Mouse (Mus musculus): ENCODE measurements at regions not wholly inside any gene's neighbourhood (a gene's known extent, or its start where the extent isn't known, plus 50 kb on each side); places are given as distances from the start of the nearest gene placed in this dataset.

DNA sequence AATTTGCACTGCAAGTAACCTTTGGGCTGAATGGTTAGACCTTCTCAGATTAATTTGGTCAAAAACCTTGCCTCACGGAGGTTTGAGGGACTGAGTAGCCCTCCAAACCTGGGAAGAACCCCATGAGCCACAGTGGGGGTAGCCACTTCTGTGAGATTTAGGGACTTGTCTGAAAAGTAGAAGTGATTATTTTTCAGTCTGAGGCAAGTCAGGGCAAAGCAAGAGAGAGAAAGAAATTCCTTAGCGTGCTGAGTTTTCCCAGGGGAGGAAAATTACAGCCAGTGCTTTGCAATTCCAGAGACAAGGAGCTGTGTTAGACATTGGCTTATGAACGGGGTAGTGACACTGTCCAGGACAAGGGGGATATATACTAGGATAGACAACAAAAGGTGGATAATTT lies 1962.1 kb upstream of the Lrrc6 start:
- intact Hi-C loops (cut with DNase I) = no loop called here
- no peak for DNase-seq

DNA sequence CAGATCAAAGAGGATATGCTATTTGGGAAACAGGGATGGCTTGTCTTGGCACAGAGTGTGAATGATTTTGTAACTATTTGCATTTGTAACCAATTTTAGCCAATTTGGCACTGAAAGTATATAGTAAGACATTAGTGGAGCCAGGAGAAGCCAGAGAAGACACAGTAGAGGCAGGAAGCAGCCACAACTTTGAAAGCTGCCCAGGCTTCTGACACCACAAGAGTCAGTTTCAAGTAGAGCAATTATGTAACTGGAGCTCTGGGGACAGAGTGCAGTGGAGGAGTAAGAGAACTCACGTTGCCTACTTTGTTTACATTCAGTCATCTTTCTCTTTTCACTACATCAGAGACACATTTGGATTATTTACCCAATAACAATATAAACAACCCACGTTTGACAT lies 1956.5 kb upstream of the Lrrc6 start:
- intact Hi-C loops (cut with DNase I) = no loop called here
- DNase-seq = no peak

DNA sequence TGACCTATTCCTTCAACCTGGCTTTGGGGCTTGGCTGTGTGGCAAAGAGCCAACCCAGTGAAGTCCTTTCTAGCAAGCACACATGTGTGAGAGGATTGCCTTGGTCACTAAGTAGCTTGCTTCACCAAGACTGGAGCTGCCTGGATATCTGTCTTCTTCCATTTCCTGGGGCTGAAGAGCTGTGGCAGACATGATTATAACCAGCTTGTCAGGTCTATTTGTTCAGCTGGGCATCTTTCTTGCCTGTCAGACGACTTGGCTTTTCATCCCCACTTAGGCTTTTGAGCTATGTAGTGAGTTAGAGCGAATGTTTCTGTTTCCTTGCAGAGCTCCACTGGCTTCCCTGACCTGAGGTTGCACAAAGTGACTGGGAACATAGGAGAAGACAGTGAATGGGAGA lies 1951.3 kb upstream of the Lrrc6 start:
- no peak for DNase-seq
- intact Hi-C loops (cut with DNase I) = no loop called here

DNA sequence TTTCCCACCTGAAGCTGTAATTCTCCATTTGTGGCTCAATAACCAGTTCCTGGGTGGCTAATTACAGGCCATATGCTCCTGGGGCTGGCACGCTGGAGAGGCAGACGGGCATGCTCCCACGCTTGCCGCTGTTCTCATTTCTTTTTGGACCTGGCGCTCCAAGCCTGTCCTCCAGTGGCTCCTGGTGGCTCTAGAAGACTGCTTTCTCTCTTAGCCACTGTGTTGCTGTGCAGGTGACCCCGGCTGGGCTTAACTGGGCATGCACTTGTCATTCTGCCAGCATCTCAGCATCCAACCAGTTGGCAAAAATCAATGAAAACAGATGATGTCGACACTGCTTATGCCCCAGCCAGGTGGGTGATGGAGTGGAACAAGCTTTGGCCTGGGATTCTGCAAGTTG lies 1944.6 kb upstream of the Lrrc6 start:
- DNase-seq = no peak
- intact Hi-C loops (cut with DNase I) = no loop called here

DNA sequence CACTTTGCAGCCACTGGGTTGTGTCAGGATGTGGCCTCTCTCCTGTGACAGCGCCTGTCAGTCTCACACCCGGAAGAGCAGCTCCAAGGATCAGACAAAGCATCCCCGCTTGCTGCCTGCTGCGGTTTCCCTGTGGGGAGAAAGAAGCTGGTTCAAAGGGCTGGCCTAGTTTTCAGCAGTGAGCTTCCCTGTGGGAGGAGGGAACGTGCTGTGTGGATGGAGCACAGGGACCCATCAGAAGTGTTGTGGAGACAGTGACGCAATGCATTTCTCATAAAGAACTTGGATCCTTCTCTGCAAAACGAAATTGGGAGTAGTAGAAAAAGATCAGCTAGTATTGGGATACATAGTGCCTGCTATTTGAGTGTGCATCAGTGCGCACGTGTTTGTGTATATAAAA lies 1939.9 kb upstream of the Lrrc6 start:
- DNase-seq = no peak
- intact Hi-C loops (cut with DNase I) = no loop called here

DNA sequence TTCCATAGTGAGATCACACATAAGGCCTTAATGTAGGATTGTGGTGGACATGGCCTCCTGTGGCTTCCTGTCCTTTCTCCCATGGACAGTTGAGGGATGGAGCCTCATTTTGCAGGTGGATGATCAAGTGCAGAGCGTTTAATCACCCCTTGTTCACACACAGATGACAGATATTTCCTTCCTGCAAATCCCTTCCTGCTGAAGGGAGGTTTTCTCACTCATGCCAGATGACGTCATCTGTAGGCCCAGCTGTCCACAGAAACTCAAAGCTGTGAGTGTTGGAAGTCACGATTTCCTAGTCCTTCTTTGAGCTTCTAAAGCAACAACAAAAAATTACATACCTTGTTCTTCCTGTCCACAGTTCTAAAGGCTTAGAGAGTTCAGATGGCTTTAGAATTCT lies 1935.3 kb upstream of the Lrrc6 start:
- intact Hi-C loops (cut with DNase I) = no loop called here
- DNase-seq = no peak

DNA sequence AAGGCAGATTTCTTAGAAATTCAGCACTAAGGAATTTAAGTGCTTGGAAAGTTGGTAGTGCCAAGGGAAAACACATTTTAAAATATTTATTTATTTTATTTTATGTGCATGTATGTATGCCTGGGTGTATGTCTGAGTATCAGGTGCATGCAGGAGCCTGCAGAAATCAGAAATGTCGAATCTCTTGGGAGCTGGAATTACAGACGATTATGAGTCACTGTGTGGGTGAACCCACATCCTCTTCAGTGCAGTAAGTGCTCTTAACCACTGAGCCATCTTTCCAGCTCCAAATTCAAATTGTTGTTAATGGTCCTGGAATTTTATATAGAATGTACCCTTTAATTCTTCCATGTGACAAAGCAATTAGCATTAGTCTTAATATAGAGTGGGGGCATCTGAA lies 1930.5 kb upstream of the Lrrc6 start:
- no peak for DNase-seq
- intact Hi-C loops (cut with DNase I) = no loop called here

DNA sequence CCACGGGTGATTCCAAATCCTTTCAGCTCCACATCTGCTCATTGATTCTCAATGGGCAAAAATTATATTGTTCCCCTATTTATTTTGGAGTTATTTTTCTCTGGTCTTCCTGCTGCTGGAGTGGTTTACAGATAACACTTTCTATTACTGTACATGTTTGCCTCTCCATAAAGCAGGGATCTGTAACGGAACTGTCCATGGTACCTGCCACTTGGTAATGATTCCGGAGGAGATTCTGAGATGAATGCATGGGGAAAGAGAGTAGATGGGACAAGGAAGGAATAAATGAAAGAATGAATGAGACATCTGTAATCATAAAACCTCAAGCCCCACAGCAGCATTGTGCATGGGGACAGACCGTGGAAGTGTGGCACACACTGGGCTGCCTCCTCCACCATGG lies 1929.8 kb upstream of the Lrrc6 start:
- intact Hi-C loops (cut with DNase I) = no loop called here
- no peak for DNase-seq

DNA sequence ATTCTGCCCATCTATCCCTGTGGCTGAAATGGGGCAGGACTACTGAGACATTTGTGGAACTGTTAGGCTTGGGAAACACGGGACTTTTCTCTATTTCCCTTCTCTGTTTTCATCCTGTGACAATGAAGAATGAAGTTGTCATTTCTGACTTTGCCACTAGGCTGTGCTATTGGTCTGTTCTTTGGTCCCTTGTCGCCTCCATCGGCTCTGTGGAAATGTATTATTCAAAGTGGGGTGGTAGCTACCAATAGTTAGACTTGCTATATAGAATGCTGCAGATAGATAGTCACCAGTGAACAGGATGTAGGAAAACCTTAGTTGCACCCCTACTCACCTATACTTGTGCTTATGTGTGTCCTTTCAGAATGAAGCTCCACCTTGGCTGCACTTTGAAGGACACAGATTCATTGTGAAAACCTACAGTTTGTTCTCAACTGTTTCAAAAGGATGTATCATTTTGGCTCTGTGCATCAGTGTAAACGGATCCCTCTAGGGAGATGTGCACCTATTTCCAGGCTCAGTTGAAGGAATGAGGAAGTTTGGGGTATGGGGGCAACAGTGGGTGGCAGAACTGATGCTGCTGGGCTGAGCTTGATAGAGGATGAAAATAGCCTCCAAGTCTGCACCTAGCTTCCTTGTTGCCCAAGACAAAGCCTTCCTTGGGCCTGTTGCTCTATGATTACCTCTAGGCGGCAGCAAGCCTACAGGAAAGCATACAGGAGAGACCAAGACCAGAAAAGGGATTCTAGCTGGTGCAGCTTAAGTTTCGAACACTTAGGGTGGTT lies 1927.9 kb upstream of the Lrrc6 start:
- intact Hi-C loops (cut with DNase I) = no loop called here
- DNase-seq = no peak

DNA sequence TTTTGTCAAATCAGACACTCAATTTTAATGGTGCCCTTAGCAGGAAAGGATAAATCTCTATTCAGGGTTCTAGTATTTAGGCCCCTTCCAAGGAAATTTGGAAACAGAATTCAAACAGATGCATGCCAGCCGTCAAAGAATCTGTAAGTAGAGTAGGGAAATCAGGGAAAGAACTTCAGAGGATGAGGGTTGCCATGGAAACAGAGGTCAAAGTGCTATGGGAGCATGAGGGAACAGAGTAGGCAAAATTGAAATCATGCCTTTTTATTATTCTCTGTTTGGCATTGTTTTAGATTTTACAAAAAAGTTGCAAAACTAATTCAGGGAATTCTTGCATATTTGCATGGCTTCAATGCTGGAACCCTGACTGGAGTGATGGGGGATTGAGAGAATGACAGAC lies 1916.4 kb upstream of the Lrrc6 start:
- no peak for DNase-seq
- intact Hi-C loops (cut with DNase I) = loop anchor here (5.0 kb wide), 1 partner anchor 170 kb away; no protein-coding TSS in a partner anchor

DNA sequence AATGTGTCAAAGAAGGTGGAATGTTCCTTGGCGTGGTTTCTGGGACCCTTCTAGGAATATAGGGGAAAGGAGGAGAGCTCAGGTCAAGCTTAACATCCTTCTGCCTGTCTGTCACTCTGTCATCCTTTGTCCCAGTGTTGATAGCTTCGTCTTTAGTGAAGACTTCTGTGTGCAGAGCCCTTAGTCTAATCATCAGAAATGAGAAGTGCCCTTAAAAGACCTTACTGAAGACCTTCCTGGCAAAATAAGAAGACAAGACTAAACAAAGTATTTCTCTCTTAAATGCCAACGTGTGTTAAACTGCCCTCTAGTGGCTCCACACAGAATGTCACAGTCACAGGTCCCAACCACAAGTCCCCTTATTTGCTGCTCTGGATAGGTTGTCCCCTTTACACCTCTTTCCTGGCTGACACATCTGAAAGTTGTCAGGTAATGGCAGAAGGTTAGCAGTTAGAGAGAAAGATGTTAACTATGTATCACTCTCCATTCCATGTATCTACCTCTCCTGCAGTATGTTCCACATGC lies 1914.8 kb upstream of the Lrrc6 start:
- no peak for DNase-seq
- intact Hi-C loops (cut with DNase I) = loop anchor here (5.0 kb wide), 1 partner anchor 168 kb away; no protein-coding TSS in a partner anchor

DNA sequence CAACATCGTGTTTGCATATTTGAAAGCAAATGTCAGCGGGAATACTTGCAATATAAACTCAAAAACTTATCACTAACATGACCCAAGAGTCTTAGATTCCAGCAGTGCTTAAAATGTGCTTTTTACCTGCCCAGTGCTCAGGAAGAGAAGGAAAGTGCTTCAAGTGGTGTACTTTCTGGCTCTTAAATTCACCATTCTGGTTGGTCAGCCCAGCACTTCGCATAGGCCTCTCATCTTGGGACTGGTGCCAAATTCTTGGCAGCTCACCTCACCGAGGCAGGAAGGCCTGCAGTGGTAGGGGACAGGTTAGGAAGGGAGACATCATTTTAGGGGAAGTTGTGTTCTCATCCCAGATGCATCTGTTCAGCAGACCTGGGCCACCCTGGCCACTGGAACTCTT lies 1913.3 kb upstream of the Lrrc6 start:
- no peak for DNase-seq
- intact Hi-C loops (cut with DNase I) = no loop called here

DNA sequence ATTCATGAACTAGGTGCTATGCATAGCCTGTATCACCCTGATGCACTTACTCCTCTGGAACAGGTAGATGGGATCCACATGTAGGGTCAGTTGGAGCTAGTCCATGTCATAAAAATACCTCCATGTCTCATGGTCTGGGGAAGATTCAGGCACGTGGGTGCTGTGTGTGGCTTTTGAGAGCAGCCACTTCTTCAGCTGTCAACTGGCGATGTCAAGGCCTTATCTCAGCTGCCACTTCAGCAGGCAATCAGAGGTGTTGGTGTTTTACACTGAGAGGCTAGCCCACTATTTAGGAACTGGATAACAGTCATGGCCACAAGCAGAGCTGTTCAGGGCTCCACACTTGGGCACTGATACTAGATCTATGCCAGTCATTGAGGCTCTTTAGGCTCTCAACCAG lies 1912.0 kb upstream of the Lrrc6 start:
- intact Hi-C loops (cut with DNase I) = no loop called here
- no peak for DNase-seq

DNA sequence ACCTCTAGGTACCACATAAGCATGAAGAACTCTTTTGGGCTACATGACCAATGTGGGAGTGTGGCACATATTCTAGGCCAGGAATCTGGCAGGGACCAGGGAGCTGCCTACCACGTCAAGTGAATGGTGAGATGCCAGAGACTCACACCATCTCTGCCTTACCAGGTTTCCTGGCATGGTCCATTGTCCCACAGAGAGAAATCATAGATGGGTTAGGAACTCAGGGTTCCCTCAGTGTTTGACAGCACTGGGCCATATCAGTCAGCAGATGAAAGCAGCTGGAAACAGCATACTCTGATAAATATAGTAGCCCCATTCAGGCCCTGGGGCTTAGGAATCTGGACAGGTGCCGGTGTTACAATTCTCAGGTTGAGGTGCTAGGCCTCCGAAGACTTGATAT lies 1911.4 kb upstream of the Lrrc6 start:
- no peak for DNase-seq
- intact Hi-C loops (cut with DNase I) = no loop called here

DNA sequence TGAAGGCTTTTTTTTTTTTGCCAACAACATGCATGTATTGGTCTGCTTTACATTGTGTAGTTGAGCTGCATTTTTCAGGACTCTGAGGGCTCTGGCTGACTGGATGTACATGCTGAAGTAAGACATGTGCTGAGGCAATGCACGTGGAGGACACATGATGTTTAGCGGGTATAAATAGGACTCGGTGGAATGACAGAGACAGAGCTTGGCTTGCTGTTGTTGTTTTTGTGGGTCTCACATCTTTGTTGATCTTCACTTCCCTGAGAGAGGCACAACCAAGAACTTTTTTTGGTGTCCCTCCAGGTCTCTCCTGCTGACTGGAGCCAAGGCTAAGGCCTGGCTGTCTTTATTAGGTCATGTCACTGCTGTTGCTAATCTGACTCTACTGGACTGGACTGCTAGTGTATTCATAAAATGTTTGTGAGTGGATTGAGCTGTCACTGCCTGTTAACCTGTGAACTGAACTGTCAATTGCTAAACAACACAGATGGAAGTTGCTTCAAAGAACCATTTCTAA lies 1902.9 kb upstream of the Lrrc6 start:
- intact Hi-C loops (cut with DNase I) = no loop called here
- DNase-seq = no peak

DNA sequence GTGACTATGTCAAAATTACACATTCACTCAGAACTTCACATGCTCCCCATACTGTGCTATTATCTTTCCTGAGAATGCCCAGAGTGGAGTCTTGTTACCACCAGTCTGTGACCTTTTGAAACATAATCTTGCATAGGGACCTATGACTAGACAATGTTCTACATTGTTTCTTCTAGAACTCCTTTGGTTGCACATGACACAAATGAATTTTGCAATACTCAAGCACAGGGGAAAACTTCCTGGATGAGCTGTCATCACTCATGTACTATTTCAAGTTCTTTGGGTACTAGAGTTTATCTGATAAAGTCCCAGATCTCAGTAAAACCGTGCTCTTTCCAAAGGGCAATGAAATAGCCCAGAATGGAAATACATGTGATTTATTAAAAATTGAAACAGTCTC lies 1901.0 kb upstream of the Lrrc6 start:
- no peak for DNase-seq
- intact Hi-C loops (cut with DNase I) = no loop called here

DNA sequence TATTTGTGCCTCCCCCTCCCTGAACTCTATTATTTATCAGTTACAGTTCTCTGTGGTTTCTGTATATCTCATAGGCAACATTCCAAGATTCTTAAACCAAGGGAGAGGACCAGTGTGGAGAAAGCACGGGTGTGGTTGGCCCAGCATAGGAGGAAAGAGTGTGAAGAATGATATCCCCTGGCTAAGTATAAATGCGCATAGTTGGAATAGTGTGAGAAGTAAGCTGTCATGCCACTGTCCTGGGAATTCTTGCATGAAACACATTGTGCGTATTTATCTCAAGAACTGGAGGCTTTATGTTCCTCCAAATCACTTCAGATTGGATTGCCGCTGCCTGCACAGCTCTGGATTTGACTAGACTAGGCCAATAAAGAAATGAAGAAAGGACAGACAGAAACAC lies 1900.3 kb upstream of the Lrrc6 start:
- no peak for DNase-seq
- intact Hi-C loops (cut with DNase I) = no loop called here

DNA sequence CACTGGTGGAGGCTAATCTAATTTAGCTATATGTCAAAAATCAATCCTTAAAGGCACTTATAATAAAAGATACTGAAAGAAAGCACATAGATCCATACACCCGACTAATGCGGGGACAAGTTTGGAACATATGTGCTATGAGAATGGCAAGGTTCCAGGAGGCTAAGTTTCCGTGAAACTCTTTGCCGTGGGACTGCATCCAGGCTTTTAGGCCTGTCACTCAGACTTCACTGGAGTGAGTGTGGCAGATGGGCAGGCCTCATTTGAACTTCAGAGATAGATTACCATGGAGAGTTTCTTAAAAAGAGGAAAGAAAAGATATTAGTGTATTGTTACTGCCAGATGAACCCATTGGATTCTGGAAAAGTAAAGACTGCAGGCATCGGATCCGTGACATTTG lies 1895.9 kb upstream of the Lrrc6 start:
- no peak for DNase-seq
- intact Hi-C loops (cut with DNase I) = no loop called here

DNA sequence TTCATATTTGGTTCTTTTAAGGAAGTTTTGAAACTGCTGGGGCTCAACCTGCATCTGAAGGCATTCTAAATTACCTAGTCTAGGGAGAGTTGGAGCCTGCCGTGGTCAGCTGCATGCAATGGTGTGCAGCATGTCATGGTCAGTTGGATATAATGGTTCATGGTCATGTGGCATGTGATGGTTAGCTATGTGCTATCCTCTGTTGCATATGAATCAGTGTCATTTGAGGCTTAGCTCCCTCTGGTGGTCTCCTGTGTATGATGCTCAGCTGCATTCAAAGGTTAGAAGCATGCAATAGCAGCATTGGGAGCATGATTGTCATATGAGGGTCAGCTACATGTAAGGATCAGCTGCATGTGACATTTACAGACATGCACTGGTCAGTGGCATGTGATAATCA lies 1894.0 kb upstream of the Lrrc6 start:
- DNase-seq = no peak
- intact Hi-C loops (cut with DNase I) = no loop called here

DNA sequence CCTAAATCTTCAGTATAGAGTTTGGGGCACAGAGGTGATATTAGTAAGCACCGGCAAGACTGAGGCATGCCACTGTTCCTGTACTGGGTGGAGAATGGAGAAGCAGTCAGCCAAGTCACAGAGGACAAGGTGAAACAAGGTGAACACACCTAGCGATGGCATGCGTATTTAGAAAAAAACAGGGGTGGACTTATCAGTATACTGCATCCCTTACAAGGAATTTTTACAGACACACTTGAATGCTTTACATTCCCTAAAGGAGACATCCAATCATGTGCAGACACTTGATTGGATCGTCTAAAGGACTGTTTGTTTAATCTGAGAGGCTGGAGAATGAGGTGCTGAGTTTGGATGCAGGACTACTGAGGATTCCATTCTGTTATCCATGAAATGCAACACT lies 1893.4 kb upstream of the Lrrc6 start:
- no peak for DNase-seq
- intact Hi-C loops (cut with DNase I) = no loop called here

DNA sequence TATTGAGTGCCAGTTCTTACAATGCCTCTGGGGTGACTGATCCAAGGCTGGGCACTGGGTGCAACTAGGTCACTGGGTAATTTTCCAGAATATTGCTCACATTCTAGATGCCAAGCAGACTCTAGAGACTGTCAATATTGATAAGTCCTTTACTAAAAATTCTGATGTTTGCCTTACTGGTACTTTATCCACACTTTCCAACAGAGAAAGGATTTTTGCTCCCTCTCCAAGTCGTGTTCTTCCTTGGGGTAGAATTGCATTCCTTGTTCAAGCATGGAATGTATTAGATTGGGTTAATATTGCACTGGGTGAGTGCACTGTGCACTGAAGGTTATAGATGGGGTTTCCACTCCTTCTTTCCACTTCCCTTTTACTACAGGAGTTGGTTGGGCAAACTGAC lies 1891.0 kb upstream of the Lrrc6 start:
- intact Hi-C loops (cut with DNase I) = no loop called here
- DNase-seq = no peak

DNA sequence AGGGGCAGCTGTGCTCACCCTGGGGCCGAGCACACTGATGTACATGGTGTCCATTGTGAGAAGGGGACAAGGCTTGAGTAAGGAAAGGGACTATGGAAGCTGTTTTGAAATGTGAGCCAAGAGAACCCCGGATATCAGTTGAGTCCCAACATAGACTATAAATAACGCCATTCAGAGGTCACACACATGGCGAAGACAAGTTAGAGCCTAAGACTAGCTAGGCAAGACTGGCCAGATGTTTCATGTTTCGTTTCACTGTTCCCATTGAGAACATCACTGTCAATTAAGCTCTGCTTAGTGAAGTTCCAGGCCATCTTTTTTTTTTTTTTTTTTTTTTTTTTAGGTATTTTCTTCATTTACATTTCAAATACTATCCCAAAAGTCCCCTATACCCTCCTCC lies 1889.1 kb upstream of the Lrrc6 start:
- intact Hi-C loops (cut with DNase I) = no loop called here
- no peak for DNase-seq
